Comparison of ENCODE assay signal across 10 mouse cellular contexts in genomic region chr16:35681327-35682108, GRCm38 (mm10).
DNase-seq lines count a peak whose midpoint lies in the region; ATAC-seq lines count a peak whose summit lies in the region.
"Had no signal": no experiment of that assay in that cellular context is flagged by ENCODE, and none has a peak within 500 bp of the region (broad histone marks: within the 10 kb centered on the region; RNA-seq: fewer than 3 reads in every experiment).

No protein-coding gene starts in this region.

- H3K4me2 ChIP-seq in embryonic facial prominence, embryonic 13.5 days: peak overlapping the region; percentile 37
- H3K4me2 ChIP-seq in hindbrain, embryonic 14.5 days (replicated peaks): no peak overlapping the region
- H3K4me2 ChIP-seq in forebrain, embryonic 11.5 days (ENCODE audit: low read depth, low read length, severe bottlenecking): no peak overlapping the region
- H3K4me2 ChIP-seq: liver, embryonic 15.5 days had no signal

- no peak overlapping the region for H3K9ac ChIP-seq in embryonic facial prominence, embryonic 13.5 days
- no peak overlapping the region for H3K9ac ChIP-seq in hindbrain, embryonic 14.5 days
- H3K9ac ChIP-seq in forebrain, embryonic 11.5 days (ENCODE audit: low read length): no peak overlapping the region
- H3K9ac ChIP-seq: liver, embryonic 15.5 days had no signal

- DNase-seq in gastrocnemius, postnatal 10 days: peak; percentile 18
- no peak for DNase-seq in gastrocnemius, postnatal 14 days
- no peak for DNase-seq in hindbrain, embryonic 14.5 days (ENCODE audit: low spot score)
- DNase-seq in retina, postnatal 1 day: peak; percentile 69
- no peak for DNase-seq in forebrain, embryonic 11.5 days (ENCODE audit: low spot score)
- no peak for DNase-seq in thymus, postnatal 4 days
- no peak for DNase-seq in frontal cortex, postnatal 14 days (ENCODE audit: low spot score in 2 of 2)

- H3K27me3 ChIP-seq in embryonic facial prominence, embryonic 13.5 days: peaks cover 16% of the 10 kb centered on the region
- H3K27me3 ChIP-seq in hindbrain, embryonic 14.5 days (ENCODE audit: control insufficient read depth, insufficient read depth, low read length): no peaks in the 10 kb centered on the region
- no peaks in the 10 kb centered on the region for H3K27me3 ChIP-seq in forebrain, embryonic 11.5 days (ENCODE audit: control insufficient read depth, insufficient read depth, low read length)

- ATAC-seq in embryonic facial prominence, embryonic 13.5 days (ENCODE audit: insufficient number of reproducible peaks, insufficient read depth, low FRiP score, low TSS enrichment, low read depth): peak; percentile 81
- ATAC-seq in hindbrain, embryonic 14.5 days (ENCODE audit: low FRiP score): peak; percentile 27; the same call in 1 of the 2 replicates
- no peak for ATAC-seq in forebrain, embryonic 11.5 days (replicated peaks; ENCODE audit: low FRiP score)
- ATAC-seq: intestine, postnatal 0 days had no signal

- peaks cover 18% of the 10 kb centered on the region for H3K4me1 ChIP-seq in embryonic facial prominence, embryonic 13.5 days
- no peaks in the 10 kb centered on the region for H3K4me1 ChIP-seq in hindbrain, embryonic 14.5 days (replicated peaks; ENCODE audit: control insufficient read depth, insufficient read depth, low read length)
- no peaks in the 10 kb centered on the region for H3K4me1 ChIP-seq in forebrain, embryonic 11.5 days (replicated peaks; ENCODE audit: control insufficient read depth, insufficient read depth, low read length)

- no peaks in the 10 kb centered on the region for H3K36me3 ChIP-seq in embryonic facial prominence, embryonic 13.5 days
- no peaks in the 10 kb centered on the region for H3K36me3 ChIP-seq in hindbrain, embryonic 14.5 days (replicated peaks; ENCODE audit: control insufficient read depth, insufficient read depth)
- H3K36me3 ChIP-seq in forebrain, embryonic 11.5 days (ENCODE audit: control insufficient read depth, insufficient read depth, low read length): no peaks in the 10 kb centered on the region
- H3K36me3 ChIP-seq: liver, embryonic 15.5 days had no signal

- intact Hi-C loops in gastrocnemius, postnatal 14 days (cut with DNase I; ENCODE audit: low total_unique reads): no loop called here

- 38% methylated on average over 17 of the region's 17 CpGs for WGBS in embryonic facial prominence, embryonic 13.5 days
- WGBS in hindbrain, embryonic 14.5 days: 65% methylated on average over 17 of the region's 17 CpGs
- WGBS in forebrain, embryonic 11.5 days: 77% methylated on average over 17 of the region's 17 CpGs

- H3K4me3 ChIP-seq in embryonic facial prominence, embryonic 13.5 days: no peak overlapping the region
- no peak overlapping the region for H3K4me3 ChIP-seq in hindbrain, embryonic 14.5 days (replicated peaks; ENCODE audit: low read length)
- no peak overlapping the region for H3K4me3 ChIP-seq in forebrain, embryonic 11.5 days (ENCODE audit: low read depth, low read length)
- H3K4me3 ChIP-seq: liver, embryonic 15.5 days had no signal

- H3K27ac ChIP-seq in embryonic facial prominence, embryonic 13.5 days: peak overlapping the region; percentile 18; the same call in 1 of the 2 replicates
- H3K27ac ChIP-seq in hindbrain, embryonic 14.5 days: no peak overlapping the region
- no peak overlapping the region for H3K27ac ChIP-seq in forebrain, embryonic 11.5 days (ENCODE audit: low read depth, low read length)
- H3K27ac ChIP-seq: liver, embryonic 15.5 days had no signal

- no peaks in the 10 kb centered on the region for H3K9me3 ChIP-seq in embryonic facial prominence, embryonic 13.5 days
- no peaks in the 10 kb centered on the region for H3K9me3 ChIP-seq in hindbrain, embryonic 14.5 days (ENCODE audit: control insufficient read depth, low read length)
- H3K9me3 ChIP-seq in forebrain, embryonic 11.5 days (ENCODE audit: control insufficient read depth, low read length): no peaks in the 10 kb centered on the region
- H3K9me3 ChIP-seq: liver, embryonic 15.5 days had no signal

Comparison
In these comparisons a context has a peak if more than half of its experiments do, and no peak if none do; other contexts are left out.
1. DNase-seq: peak in gastrocnemius, postnatal 10 days (single experiment) and retina, postnatal 1 day (single experiment); none in gastrocnemius, postnatal 14 days (single experiment), hindbrain, embryonic 14.5 days (single experiment), forebrain, embryonic 11.5 days (single experiment), thymus, postnatal 4 days (single experiment) and frontal cortex, postnatal 14 days (0 of 2).